Mouse (Mus musculus) embryonic facial prominence, embryonic 11.5 days (tissue): ENCODE measurements around the gene AC109138.7. TPM values are rescaled to one million over a fixed set of nuclear protein-coding genes. Genes with fewer than 3 reads are reported as not detected.

Source experiments
- ATAC-seq: fragments of 200-750 bp; cut with Nextera tagmentation; replicated peaks from 2 replicates; pipeline ENCODE4 v1.8.0; 2017; ENCODE audit warnings: low read depth; ENCODE audit not compliant: insufficient number of reproducible peaks, low FRiP score, low TSS enrichment
- DNase-seq: peaks from one replicate; pipeline ENCODE4 v3.0.0-alpha.2; 2015; ENCODE audit warnings: low spot score
- H3K27ac ChIP-seq: fragments of 300-500 bp; sonication (generic); replicated peaks from 2 replicates; pipeline ENCODE4 v1.5.1; 2014; ENCODE audit warnings: mild to moderate bottlenecking, low read depth, low read length, control low read depth
- H3K27me3 ChIP-seq: fragments of 300-500 bp; sonication (generic); 2 replicates; pipeline ENCODE4 v1.6.1; 2014; ENCODE audit warnings: mild to moderate bottlenecking, low read length, moderate library complexity, mixed read lengths; ENCODE audit not compliant: control insufficient read depth, insufficient read depth
- H3K36me3 ChIP-seq: fragments of 300-500 bp; sonication (generic); replicated peaks from 2 replicates; pipeline ENCODE4 v1.6.1; 2014; ENCODE audit warnings: low read depth, mild to moderate bottlenecking, low read length, moderate library complexity, mixed read lengths; ENCODE audit not compliant: control insufficient read depth, insufficient read depth
- H3K4me1 ChIP-seq: fragments of 300-500 bp; sonication (generic); 2 replicates; pipeline ENCODE4 v1.6.1; 2014; ENCODE audit warnings: low read length, mixed read lengths; ENCODE audit not compliant: control insufficient read depth, insufficient read depth
- H3K4me2 ChIP-seq: fragments of 300-500 bp; sonication (generic); 2 replicates; pipeline ENCODE4 v1.6.1; 2014; ENCODE audit warnings: low read depth, mild to moderate bottlenecking, control low read depth, low read length, moderate library complexity
- H3K4me3 ChIP-seq: fragments of 300-500 bp; sonication (generic); 2 replicates; pipeline ENCODE4 v1.5.1; 2014; ENCODE audit warnings: low read depth, low read length, control low read depth
- H3K9ac ChIP-seq: fragments of 300-500 bp; sonication (generic); replicated peaks from 2 replicates; pipeline ENCODE4 v1.6.1; 2014; ENCODE audit warnings: mild to moderate bottlenecking, control low read depth, low read length
- H3K9me3 ChIP-seq: fragments of 300-500 bp; sonication (generic); replicated peaks from 2 replicates; pipeline ENCODE4 v1.6.1; 2016; ENCODE audit warnings: mild to moderate bottlenecking, low read length, inconsistent platforms, mixed read lengths; ENCODE audit not compliant: control insufficient read depth
- WGBS: fragments of 180-500 bp; shearing (Covaris S2); extraction: QIAGEN DNeasy Blood & Tissue Kit; methylation state at CpG from one replicate; pipeline ENCODE4 v1.1.7; 2014; 5-methylcytosine and 5-hydroxymethylcytosine counted together
- polyA plus RNA-seq: library from polyadenylated mRNA; unstranded; fragments of >200 nt; fragmentation: Nextera tagmentation; extraction: Ambion mirVana; gene quantifications from 2 replicates; pipeline ENCODE4 v1.2.1, GENCODE M21; 2014

Gene AC109138.7
- polyA plus RNA-seq, 1 experiment from 2014 or later = not detected

- Histone ChIP-seq H3K27ac (no peak overlapping the region), H3K4me1 (0 out of 2 replicates have a peak, but pooled peaks cover 2% of the 10 kb centered on the region), H3K27me3 (peaks cover 2% of the 10 kb centered on the region; the same call in 1 of the 2 replicates), H3K4me3 (no peak overlapping the region), H3K4me2 (no peak overlapping the region), H3K9me3 (no peaks in the 10 kb centered on the region), H3K9ac (no peak overlapping the region), H3K36me3 (no peaks in the 10 kb centered on the region)
- 0% methylated on average over 2 of the region's 2 CpGs for WGBS
- ATAC-seq (peak; percentile 25; the same call in 1 of the 2 replicates), DNase-seq (peak; percentile 80)
These were observed 7.2 kb upstream of the AC109138.7 start for GRCm38 (mm10) chr19:4206971-4207370.

GRCm38 (mm10) chr19:4208563-4208962 lies 5.6 kb upstream of the AC109138.7 start:
- Histone ChIP-seq H3K27me3 (peaks cover 2% of the 10 kb centered on the region; the same call in 1 of the 2 replicates), H3K27ac (no peak overlapping the region), H3K4me3 (no peak overlapping the region), H3K4me1 (peaks cover 9% of the 10 kb centered on the region; the same call in 1 of the 2 replicates), H3K9ac (no peak overlapping the region), H3K36me3 (no peaks in the 10 kb centered on the region), H3K9me3 (no peaks in the 10 kb centered on the region), H3K4me2 (no peak overlapping the region)
- no peak for ATAC-seq
- DNase-seq = no peak
- WGBS = 77% methylated on average over 5 of the region's 5 CpGs

GRCm38 (mm10) chr19:4211891-4212588 lies 2.1 kb upstream of the AC109138.7 start:
- Histone ChIP-seq H3K4me1 (peaks cover 21% of the 10 kb centered on the region), H3K27me3 (peaks cover 2% of the 10 kb centered on the region; the same call in 1 of the 2 replicates), H3K4me3 (no peak overlapping the region), H3K9ac (peak overlapping the region; percentile 39), H3K36me3 (no peaks in the 10 kb centered on the region), H3K27ac (no peak overlapping the region), H3K9me3 (no peaks in the 10 kb centered on the region), H3K4me2 (peak overlapping the region; percentile 25; the same call in 1 of the 2 replicates)
- no peak for ATAC-seq
- no peak for DNase-seq
- 19% methylated on average over 4 of the region's 4 CpGs for WGBS

- H3K4me2 ChIP-seq = peak overlapping the region; percentile 97
- no peaks in the 10 kb centered on the region for H3K9me3 ChIP-seq
- peak overlapping the region; percentile 75 for H3K4me3 ChIP-seq
- H3K36me3 ChIP-seq = no peaks in the 10 kb centered on the region
- DNase-seq = no peak
- peak overlapping the region; percentile 43 for H3K27ac ChIP-seq
- no peak for ATAC-seq
- H3K4me1 ChIP-seq = peaks cover 23% of the 10 kb centered on the region
- peak overlapping the region; percentile 95 for H3K9ac ChIP-seq
- H3K27me3 ChIP-seq = peaks cover 2% of the 10 kb centered on the region; the same call in 1 of the 2 replicates
- 10% methylated on average over 9 of the region's 9 CpGs for WGBS
These were observed 608 bp upstream of the AC109138.7 start for GRCm38 (mm10) chr19:4213524-4213974.

GRCm38 (mm10) chr19:4214771-4215450 lies 754 bp downstream of the AC109138.7 start:
- Histone ChIP-seq H3K36me3 (no peaks in the 10 kb centered on the region), H3K4me1 (peaks cover 23% of the 10 kb centered on the region), H3K4me3 (peak overlapping the region; percentile 75), H3K4me2 (peak overlapping the region; percentile 97), H3K27ac (peak overlapping the region; percentile 78), H3K27me3 (peaks cover 2% of the 10 kb centered on the region; the same call in 1 of the 2 replicates), H3K9me3 (no peaks in the 10 kb centered on the region), H3K9ac (peak overlapping the region; percentile 95)
- DNase-seq (peak; percentile 55), ATAC-seq (peak; percentile 14; the same call in 1 of the 2 replicates)
- under 1% methylated on average over 44 of the region's 81 CpGs for WGBS

- no peaks in the 10 kb centered on the region for H3K36me3 ChIP-seq
- H3K4me1 ChIP-seq = peaks cover 23% of the 10 kb centered on the region
- H3K27me3 ChIP-seq = peaks cover 2% of the 10 kb centered on the region; the same call in 1 of the 2 replicates
- H3K27ac ChIP-seq = peak overlapping the region; percentile 78
- DNase-seq (no peak), ATAC-seq (no peak)
- peak overlapping the region; percentile 95 for H3K9ac ChIP-seq
- H3K4me3 ChIP-seq = peak overlapping the region; percentile 75
- H3K4me2 ChIP-seq = peak overlapping the region; percentile 97
- WGBS = 6% methylated on average over 18 of the region's 21 CpGs
- no peaks in the 10 kb centered on the region for H3K9me3 ChIP-seq
These were observed 1.3 kb downstream of the AC109138.7 start for GRCm38 (mm10) chr19:4215451-4215840.

GRCm38 (mm10) chr19:4216041-4216685 lies 2.0 kb downstream of the AC109138.7 start:
- DNase-seq (peak; percentile 65), ATAC-seq (no peak)
- Histone ChIP-seq H3K4me2 (peak overlapping the region; percentile 14; the same call in 1 of the 2 replicates), H3K4me3 (no peak overlapping the region), H3K9ac (no peak overlapping the region), H3K9me3 (no peaks in the 10 kb centered on the region), H3K27ac (0 out of 2 replicates have a peak overlapping the region, but pooled peaks have one; percentile 29), H3K27me3 (peaks cover 2% of the 10 kb centered on the region; the same call in 1 of the 2 replicates), H3K4me1 (peaks cover 23% of the 10 kb centered on the region), H3K36me3 (no peaks in the 10 kb centered on the region)
- WGBS = 15% methylated on average over 14 of the region's 14 CpGs
